Mouse (Mus musculus): Measurements from ENCODE around the gene D630003M21Rik.

GRCm38 (mm10) chr2:158141271-158141670, 87.8 kb downstream of the D630003M21Rik start:
- no peak for TF ChIP-seq CTCF (IDR thresholded peaks at IDR 0.05; ENCODE audit: low read depth, low read length)
- TF ChIP-seq POLR2A (IDR thresholded peaks at IDR 0.05; ENCODE audit: borderline replicate concordance, low read depth, low read length) = no peak

Measured in bone marrow macrophage, adult 2 months (primary cell).